ENCODE assay signal across 22 mouse cellular contexts in genomic region chr17:28960597-28960996, GRCm38 (mm10). TPM values are rescaled to one million over a fixed set of nuclear protein-coding genes. Genes with fewer than 3 reads are reported as not detected.
DNase-seq lines count a peak whose midpoint lies in the region; TF ChIP-seq lines count a peak whose summit lies in the region.
"Had no signal": no experiment of that assay in that cellular context is flagged by ENCODE, and none has a peak within 500 bp of the region (broad histone marks: within the 10 kb centered on the region; RNA-seq: fewer than 3 reads in every experiment).

No protein-coding gene starts in this region.

- TF ChIP-seq POLR2A in small intestine, adult 2 months (IDR thresholded peaks at IDR 0.05; ENCODE audit: low read depth, low read length) = no peak

- intact Hi-C loops in gastrocnemius, adult 2 months (cut with DNase I) = no loop called here
- intact Hi-C loops in gastrocnemius, postnatal 14 days (cut with DNase I; ENCODE audit: low total_unique reads) = no loop called here

- peak overlapping the region; percentile 40; the same call in 1 of the 2 replicates for H3K27ac ChIP-seq in gastrocnemius, adult 2 months
- 0 out of 2 replicates have a peak overlapping the region, but pooled peaks have one; percentile 20 for H3K27ac ChIP-seq in layer of hippocampus, adult 2 months
- H3K27ac ChIP-seq in small intestine, adult 2 months (ENCODE audit: insufficient read depth, low read depth, low read length) = no peak overlapping the region
- H3K27ac ChIP-seq: embryonic facial prominence, embryonic 10.5 days; hindbrain, embryonic 12.5 days; limb, embryonic 15.5 days had no signal

- H3K4me1 ChIP-seq in small intestine, adult 2 months (ENCODE audit: control insufficient read depth, insufficient read depth, insufficient read length, low read length) = peaks cover 3% of the 10 kb centered on the region; the same call in 1 of the 2 replicates
- H3K4me1 ChIP-seq: embryonic facial prominence, embryonic 10.5 days; hindbrain, embryonic 12.5 days; limb, embryonic 15.5 days had no signal

- no peaks in the 10 kb centered on the region for H3K27me3 ChIP-seq in small intestine, adult 2 months (ENCODE audit: control insufficient read depth, insufficient read depth, low read length)
- H3K27me3 ChIP-seq: hindbrain, embryonic 12.5 days; limb, embryonic 15.5 days had no signal

- H3K4me3 ChIP-seq in gastrocnemius, adult 2 months = no peak overlapping the region
- no peak overlapping the region for H3K4me3 ChIP-seq in layer of hippocampus, adult 2 months
- no peak overlapping the region for H3K4me3 ChIP-seq in small intestine, adult 2 months (ENCODE audit: low read depth, low read length)
- H3K4me3 ChIP-seq: embryonic facial prominence, embryonic 10.5 days; hindbrain, embryonic 12.5 days; limb, embryonic 15.5 days had no signal

- 70% methylated on average over 10 of the region's 10 CpGs for WGBS in small intestine, adult 2 months

- peak; percentile 10; the same call in 1 of the 2 replicates for TF ChIP-seq CTCF in gastrocnemius, adult 2 months (IDR thresholded peaks at IDR 0.05)
- peak; percentile 64 for TF ChIP-seq CTCF in layer of hippocampus, adult 2 months (conservative IDR thresholded peaks at IDR 0.05)
- TF ChIP-seq CTCF in small intestine, adult 2 months (IDR thresholded peaks at IDR 0.05; ENCODE audit: extremely low read depth, insufficient read length, insufficient replicate concordance, low read depth, low read length) = peak; percentile 28; the same call in 1 of the 2 replicates

- H3K36me3 ChIP-seq in small intestine, adult 2 months (ENCODE audit: control insufficient read depth, insufficient read depth, low read length) = peaks cover 33% of the 10 kb centered on the region

- no peak for DNase-seq in gastrocnemius, adult 2 months
- DNase-seq in gastrocnemius, postnatal 14 days = no peak
- DNase-seq in layer of hippocampus, adult 2 months (ENCODE audit: low spot score in 2 of 2) = peak in 1 of 2 experiments; percentile 19
- DNase-seq in layer of hippocampus, adult 9-10 months (ENCODE audit: low spot score) = no peak
- peak; percentile 36 for DNase-seq in brain, adult 2 months (ENCODE audit: low read depth, low spot score)
- no peak for DNase-seq in right cerebral cortex, postnatal 4 days
- DNase-seq: adrenal gland, postnatal 14 days; cerebellum, adult 11-12 months; cerebellum, postnatal 36 days; gastrocnemius, postnatal 10 days; heart, postnatal 10 days; kidney, adult 9 months; retina, postnatal 1 day; thymus, postnatal 14 days had no signal

RNA-seq across cellular contexts. Expression of gene Kctd20, which starts 8.8 kb away (rescaled TPM):
- total RNA-seq in gastrocnemius, adult 2 months (2021) = 10 to 100 TPM; 33.4 to 39.8 TPM
- total RNA-seq in gastrocnemius, postnatal 14 days (2021) = 10 to 100 TPM; 36.8 to 39.4 TPM
- total RNA-seq in layer of hippocampus, adult 2 months (2021) = 10 to 100 TPM; 58.7 to 64.4 TPM
- polyA plus RNA-seq in small intestine, adult 2 months (2012; rRNA removed) = 12.7 and 36.3 TPM in 2 replicates

RNA-seq across cellular contexts. Expression of gene Pxt1, which starts 17.0 kb away (rescaled TPM):
- not detected for total RNA-seq in gastrocnemius, adult 2 months (2021)
- total RNA-seq in gastrocnemius, postnatal 14 days (2021) = not detected
- not detected for total RNA-seq in layer of hippocampus, adult 2 months (2021)
- 0.22 TPM in 1 of 2 replicates, not detected in the other for polyA plus RNA-seq in small intestine, adult 2 months (2012; rRNA removed)
- total RNA-seq: G1E; gastrocnemius, postnatal 10 days; heart, postnatal 10 days; layer of hippocampus, postnatal 25 days; left cerebral cortex, postnatal 14 days had no signal
- polyA plus RNA-seq: CD4-positive, CD25-positive, alpha-beta regulatory T cell, adult 4 months; hindbrain, embryonic 12.5 days; limb, embryonic 15.5 days had no signal

RNA-seq across cellular contexts. Expression of gene 4930539E08Rik, which starts 45.5 kb away (rescaled TPM):
- total RNA-seq in gastrocnemius, adult 2 months (2021) = under 1 TPM in 1 of 2 experiments, not detected in 1; 0.10 TPM
- total RNA-seq in gastrocnemius, postnatal 14 days (2021) = under 1 TPM in 1 of 2 experiments, not detected in 1; 0.04 TPM
- total RNA-seq in layer of hippocampus, adult 2 months (2021) = 1 to 10 TPM; 4.0 to 4.1 TPM
- 26.9 and 94.4 TPM in 2 replicates for polyA plus RNA-seq in small intestine, adult 2 months (2012; rRNA removed)
- total RNA-seq: adrenal gland, postnatal 14 days had no signal
- polyA plus RNA-seq: G1E had no signal

RNA-seq across cellular contexts. Expression of gene Stk38, which starts 47.2 kb away (rescaled TPM):
- total RNA-seq in gastrocnemius, adult 2 months (2021) = 10 to 100 TPM; 26.9 to 29.2 TPM
- 10 to 100 TPM; 25.3 to 29.0 TPM for total RNA-seq in gastrocnemius, postnatal 14 days (2021)
- total RNA-seq in layer of hippocampus, adult 2 months (2021) = 10 to 100 TPM; 50.4 to 65.6 TPM
- polyA plus RNA-seq in small intestine, adult 2 months (2012; rRNA removed) = 35.5 and 105 TPM in 2 replicates

Comparison
In these comparisons a context has a peak if more than half of its experiments do, and no peak if none do; other contexts are left out.
1. CTCF ChIP-seq: peak in every context shown above with its lines; median percentile 64 in layer of hippocampus, adult 2 months; 28 in small intestine, adult 2 months; 10 in gastrocnemius, adult 2 months.
2. RNA of gene 4930539E08Rik, which starts 45.5 kb away (total RNA-seq): 4.0 to 4.1 TPM in layer of hippocampus, adult 2 months; 0.10 TPM in gastrocnemius, adult 2 months and 0.04 TPM in gastrocnemius, postnatal 14 days; every median in the first group is over 4 times any median in the second.